Comparison of ENCODE assay signal across 22 mouse cellular contexts in genomic region chr1:39042188-39042587, GRCm38 (mm10). TPM values are rescaled to one million over a fixed set of nuclear protein-coding genes. Genes with fewer than 3 reads are reported as not detected.
DNase-seq lines count a peak whose midpoint lies in the region; ATAC-seq lines count a peak whose summit lies in the region.
"Had no signal": no experiment of that assay in that cellular context is flagged by ENCODE, and none has a peak within 500 bp of the region (broad histone marks: within the 10 kb centered on the region; RNA-seq: fewer than 3 reads in every experiment).

No protein-coding gene starts in this region.

- no peak overlapping the region for H3K27ac ChIP-seq in intestine, embryonic 15.5 days
- no peak overlapping the region for H3K27ac ChIP-seq in intestine, embryonic 16.5 days (ENCODE audit: low read length)
- no peak overlapping the region for H3K27ac ChIP-seq in heart, embryonic 11.5 days (ENCODE audit: low read depth, low read length)
- H3K27ac ChIP-seq: embryonic facial prominence, embryonic 10.5 days; heart, embryonic 15.5 days; hindbrain, embryonic 15.5 days; limb, embryonic 12.5 days had no signal

- no peak overlapping the region for H3K9ac ChIP-seq in intestine, embryonic 15.5 days
- no peak overlapping the region for H3K9ac ChIP-seq in intestine, embryonic 16.5 days (ENCODE audit: low read depth, low read length)
- no peak overlapping the region for H3K9ac ChIP-seq in heart, embryonic 11.5 days (ENCODE audit: low read depth, low read length)
- H3K9ac ChIP-seq: heart, embryonic 15.5 days; hindbrain, embryonic 15.5 days; limb, embryonic 12.5 days; liver, postnatal 0 days had no signal

- WGBS in intestine, embryonic 15.5 days = 76% methylated on average over 2 of the region's 2 CpGs
- WGBS in intestine, embryonic 16.5 days = 38% methylated on average over 2 of the region's 2 CpGs
- 51% methylated on average over 2 of the region's 2 CpGs for WGBS in heart, embryonic 11.5 days (ENCODE audit: insufficient replicate concordance)

- H3K4me1 ChIP-seq in intestine, embryonic 15.5 days (replicated peaks) = no peaks in the 10 kb centered on the region
- H3K4me1 ChIP-seq in intestine, embryonic 16.5 days (ENCODE audit: control insufficient read depth, insufficient read depth, low read length) = no peaks in the 10 kb centered on the region
- H3K4me1 ChIP-seq in heart, embryonic 11.5 days (ENCODE audit: control insufficient read depth, insufficient read depth, low read length) = no peaks in the 10 kb centered on the region
- H3K4me1 ChIP-seq: heart, embryonic 15.5 days; hindbrain, embryonic 15.5 days had no signal

- no peak overlapping the region for H3K4me3 ChIP-seq in intestine, embryonic 15.5 days (replicated peaks)
- H3K4me3 ChIP-seq in intestine, embryonic 16.5 days (ENCODE audit: low read length) = no peak overlapping the region
- H3K4me3 ChIP-seq in heart, embryonic 11.5 days (ENCODE audit: low read depth, low read length) = no peak overlapping the region
- H3K4me3 ChIP-seq: embryonic facial prominence, embryonic 10.5 days; heart, embryonic 15.5 days; hindbrain, embryonic 15.5 days; limb, embryonic 12.5 days had no signal

- no peak overlapping the region for H3K4me2 ChIP-seq in intestine, embryonic 15.5 days (replicated peaks)
- no peak overlapping the region for H3K4me2 ChIP-seq in intestine, embryonic 16.5 days (ENCODE audit: low read depth, low read length)
- H3K4me2 ChIP-seq in heart, embryonic 11.5 days = no peak overlapping the region
- H3K4me2 ChIP-seq: heart, embryonic 15.5 days; hindbrain, embryonic 15.5 days; limb, embryonic 12.5 days; liver, embryonic 11.5 days had no signal

- DNase-seq in CD4-positive, CD25-positive, alpha-beta regulatory T cell, adult 2 months (ENCODE audit: low read depth, low spot score) = peak; percentile 34
- DNase-seq in T-cell, adult 2 months (ENCODE audit: low spot score) = peak; percentile 4
- DNase-seq in mesoderm, embryonic 11.5 days (ENCODE audit: low read depth, low spot score) = peak; percentile 15
- DNase-seq: adrenal gland, postnatal 10 days; cerebellum, adult 8-10 months; cerebellum, postnatal 36 days; gastrocnemius, postnatal 36 days; kidney, adult 9 months; kidney, postnatal 14 days; liver, postnatal 0 days; lung, postnatal 14 days had no signal

- no peaks in the 10 kb centered on the region for H3K9me3 ChIP-seq in intestine, embryonic 15.5 days
- no peaks in the 10 kb centered on the region for H3K9me3 ChIP-seq in intestine, embryonic 16.5 days (ENCODE audit: control insufficient read depth, low read length)
- no peaks in the 10 kb centered on the region for H3K9me3 ChIP-seq in heart, embryonic 11.5 days (replicated peaks; ENCODE audit: control insufficient read depth, low read length)
- H3K9me3 ChIP-seq: embryonic facial prominence, embryonic 10.5 days; heart, embryonic 15.5 days; hindbrain, embryonic 15.5 days; limb, embryonic 12.5 days had no signal

- no peaks in the 10 kb centered on the region for H3K36me3 ChIP-seq in intestine, embryonic 15.5 days
- no peaks in the 10 kb centered on the region for H3K36me3 ChIP-seq in intestine, embryonic 16.5 days (ENCODE audit: control insufficient read depth, insufficient read depth, low read length)
- H3K36me3 ChIP-seq in heart, embryonic 11.5 days (ENCODE audit: control insufficient read depth, insufficient read depth, low read length) = no peaks in the 10 kb centered on the region
- H3K36me3 ChIP-seq: embryonic facial prominence, embryonic 10.5 days; heart, embryonic 15.5 days; hindbrain, embryonic 15.5 days; limb, embryonic 12.5 days had no signal

- no peak for ATAC-seq in CD4-positive, CD25-positive, alpha-beta regulatory T cell, adult 4 months
- ATAC-seq in intestine, embryonic 15.5 days = 0 out of 2 replicates have a peak, but pooled peaks have one; percentile 39
- no peak for ATAC-seq in intestine, embryonic 16.5 days
- ATAC-seq in cerebellum, adult (ENCODE audit: insufficient number of reproducible peaks, low FRiP score, low TSS enrichment) = no peak
- ATAC-seq in heart, embryonic 11.5 days (replicated peaks; ENCODE audit: insufficient number of reproducible peaks, low FRiP score, low TSS enrichment) = no peak
- ATAC-seq: activated CD4-positive, CD25-positive, alpha-beta regulatory T cell, adult 4 months; liver, postnatal 0 days had no signal

- H3K27me3 ChIP-seq in intestine, embryonic 15.5 days (replicated peaks) = no peaks in the 10 kb centered on the region
- H3K27me3 ChIP-seq in intestine, embryonic 16.5 days (replicated peaks; ENCODE audit: control insufficient read depth, insufficient read depth, low read length) = no peaks in the 10 kb centered on the region
- no peaks in the 10 kb centered on the region for H3K27me3 ChIP-seq in heart, embryonic 11.5 days (ENCODE audit: control insufficient read depth, insufficient read depth, low read length)
- H3K27me3 ChIP-seq: heart, embryonic 15.5 days; hindbrain, embryonic 15.5 days; limb, embryonic 12.5 days had no signal

RNA-seq across cellular contexts. Expression of gene Pdcl3, which starts 56.8 kb away (rescaled TPM):
- 100 to 1,000 TPM; 146 to 148 TPM for polyA plus RNA-seq in CD4-positive, CD25-positive, alpha-beta regulatory T cell, adult 4 months (2017; shearing (Covaris generic))
- polyA plus RNA-seq in intestine, embryonic 15.5 days (2015; fragmentation: Nextera tagmentation; extraction: Ambion mirVana) = 160 and 175 TPM in 2 replicates
- polyA plus RNA-seq in intestine, embryonic 16.5 days (2015; fragmentation: Nextera tagmentation; extraction: Ambion mirVana) = 147 and 155 TPM in 2 replicates
- 145 and 146 TPM in 2 replicates for polyA plus RNA-seq in heart, embryonic 11.5 days (2014; fragmentation: Nextera tagmentation; extraction: Ambion mirVana)
